Mouse (Mus musculus) ES-E14 (cell line): ENCODE results near the gene Ms4a18. TPM values are rescaled to one million over a fixed set of nuclear protein-coding genes. Genes with fewer than 3 reads are reported as not detected.
"Not testable (repeated sequence)": the region's sequence is repeated elsewhere in the genome, so short reads cannot be mapped to it uniquely, and the experiment has no call there.

Source experiments
- DNase-seq: peaks from one replicate; pipeline ENCODE4 v3.0.0-alpha.2; 2013; ENCODE audit warnings: low read depth, low spot score
- H3K27ac ChIP-seq: 2 replicates; pipeline ENCODE4 v1.5.1; 2012; ENCODE audit warnings: low read depth, mild to moderate bottlenecking, low read length, moderate library complexity, mixed read lengths; ENCODE audit not compliant: poor library complexity, insufficient read depth, severe bottlenecking
- H3K36me3 ChIP-seq: 2 replicates; pipeline ENCODE4 v1.6.1; 2012; ENCODE audit warnings: mild to moderate bottlenecking, low read length, moderate library complexity, mixed read lengths; ENCODE audit not compliant: control insufficient read depth, poor library complexity, insufficient read depth, severe bottlenecking
- H3K4me1 ChIP-seq, 2 experiments: fragments of 150-350 bp in 1 of 2; sonication (generic) in 1 of 2; 2 replicates each; pipeline ENCODE4 v1.6.1; 2012; ENCODE audit warnings: low read length in 2 of 2, mild to moderate bottlenecking in 1 of 2, mixed read lengths in 1 of 2; ENCODE audit not compliant: control insufficient read depth in 2 of 2, insufficient read depth in 2 of 2, poor library complexity in 1 of 2
- H3K4me3 ChIP-seq, 2 experiments: fragments of 150-350 bp in 1 of 2; sonication (generic) in 1 of 2; 2 replicates each; pipeline ENCODE4 v1.5.1; 2012; ENCODE audit warnings: low read length in 2 of 2, low read depth in 1 of 2, mild to moderate bottlenecking in 1 of 2, mixed read lengths in 1 of 2; ENCODE audit not compliant: insufficient read depth in 1 of 2, poor library complexity in 1 of 2, severe bottlenecking in 1 of 2
- H3K9ac ChIP-seq: 2 replicates; pipeline ENCODE4 v1.6.1; 2012; ENCODE audit warnings: low read depth, mild to moderate bottlenecking, low read length, mixed read lengths; ENCODE audit not compliant: poor library complexity, insufficient read depth, severe bottlenecking
- H3K9me3 ChIP-seq: fragments of 150-350 bp; sonication (generic); 2 replicates; pipeline ENCODE4 v1.6.1; 2012; ENCODE audit warnings: low read depth, mild to moderate bottlenecking, low read length; ENCODE audit not compliant: control insufficient read depth, insufficient read depth
- CHD2 ChIP-seq: IDR thresholded peaks from 2 replicates; pipeline ENCODE4 v1.6.1; 2014; ENCODE audit warnings: mild to moderate bottlenecking, low read depth, low read length, inconsistent platforms
- HCFC1 ChIP-seq: IDR thresholded peaks from 2 replicates; pipeline ENCODE4 v1.6.1; 2012; ENCODE audit warnings: low read length, inconsistent platforms, borderline replicate concordance; ENCODE audit not compliant: insufficient read depth
- MAFK ChIP-seq: IDR thresholded peaks from 2 replicates; pipeline ENCODE4 v1.6.1; 2014; ENCODE audit warnings: mild to moderate bottlenecking, low read depth, low read length, inconsistent platforms; ENCODE audit not compliant: insufficient read depth
- ZC3H11A ChIP-seq: IDR thresholded peaks from 2 replicates; pipeline ENCODE4 v1.6.1; 2012; ENCODE audit warnings: low read depth, mild to moderate bottlenecking, inconsistent platforms, low read length, borderline replicate concordance
- ZNF384 ChIP-seq: IDR thresholded peaks from 2 replicates; pipeline ENCODE4 v1.6.1; 2012; ENCODE audit warnings: low read depth, low read length, inconsistent platforms
- in situ Hi-C, 2 experiments: fragments of 600-800 bp; cut with MboI; formaldehyde crosslinking; loops; one replicate each; pipeline ENCODE4 v1.15.1; 2025; ENCODE audit warnings: low sequenced_read_pairs in 2 of 2, inconsistent platforms in 1 of 2; ENCODE audit not compliant: unreplicated experiment in 2 of 2
- total RNA-seq: library from RNA; depleted of rRNA; stranded (reverse); fragments of 300-350 nt; gene quantifications from 2 replicates; pipeline ENCODE4 v1.2.3, GENCODE M21; 2012; rRNA removed

Ms4a18 gene
- not detected in 2 replicates for total RNA-seq

- H3K4me3 ChIP-seq = no peak within 1 kb of the TSS
- no peak for DNase-seq
- H3K27ac ChIP-seq = no peak within 1 kb of the TSS
- TF ChIP-seq ZNF384 = no peak
- H3K36me3 ChIP-seq = no peaks in the 10 kb centered on the region
- H3K9ac ChIP-seq = no peak within 1 kb of the TSS
- no peaks in the 10 kb centered on the region for H3K9me3 ChIP-seq
- no peaks in the 10 kb centered on the region; a peak in 1 of 4 replicates for H3K4me1 ChIP-seq
- in situ Hi-C loops = no loop called here
Observed at GRCm38 (mm10) chr19:11017891-11018290, at the start of gene Ms4a18. Ms4a18 (minus strand) TSS chr19:11018031.

GRCm38 (mm10) chr19:11065202-11065875 lies 47.5 kb upstream of the Ms4a18 start:
- in situ Hi-C loops = no loop called here
- no peaks in the 10 kb centered on the region for H3K9me3 ChIP-seq
- TF ChIP-seq CHD2 (no peak), ZC3H11A (no peak), HCFC1 (no peak), ZNF384 (no peak), MAFK (no peak)
- no peak overlapping the region for H3K9ac ChIP-seq
- no peak overlapping the region for H3K27ac ChIP-seq
- DNase-seq = no peak
- H3K4me3 ChIP-seq = no peak overlapping the region
- no peaks in the 10 kb centered on the region for H3K4me1 ChIP-seq
- no peaks in the 10 kb centered on the region for H3K36me3 ChIP-seq

GRCm38 (mm10) chr19:11060900-11061299 lies 43.1 kb upstream of the Ms4a18 start:
- no peaks in the 10 kb centered on the region for H3K9me3 ChIP-seq
- H3K36me3 ChIP-seq = no peaks in the 10 kb centered on the region
- TF ChIP-seq ZNF384 (no peak), MAFK (no peak), ZC3H11A (no peak), HCFC1 (no peak), CHD2 (no peak)
- H3K4me3 ChIP-seq = no peak overlapping the region
- no peak overlapping the region for H3K9ac ChIP-seq
- no peak overlapping the region for H3K27ac ChIP-seq
- no peak for DNase-seq
- no peaks in the 10 kb centered on the region for H3K4me1 ChIP-seq
- in situ Hi-C loops = no loop called here

- H3K9ac ChIP-seq = no peak overlapping the region
- H3K9me3 ChIP-seq = no peaks in the 10 kb centered on the region
- no peak overlapping the region for H3K4me3 ChIP-seq
- DNase-seq = no peak
- no peaks in the 10 kb centered on the region for H3K4me1 ChIP-seq
- no peaks in the 10 kb centered on the region for H3K36me3 ChIP-seq
- no peak overlapping the region for H3K27ac ChIP-seq
- TF ChIP-seq ZC3H11A (no peak), MAFK (no peak), CHD2 (no peak), HCFC1 (no peak), ZNF384 (no peak)
- in situ Hi-C loops = no loop called here
Observed at GRCm38 (mm10) chr19:11059967-11060366, 42.1 kb upstream of the Ms4a18 start.

GRCm38 (mm10) chr19:11055700-11056099 lies 37.9 kb upstream of the Ms4a18 start:
- in situ Hi-C loops, H3K36me3 ChIP-seq, H3K4me1 ChIP-seq, H3K4me3 ChIP-seq, H3K9ac ChIP-seq, H3K27ac ChIP-seq, DNase-seq, H3K9me3 ChIP-seq: not testable (repeated sequence)
